Mouse (Mus musculus) large intestine, adult 2 months (tissue): ENCODE results near the gene Rnf115. TPM values are rescaled to one million over a fixed set of nuclear protein-coding genes. Genes with fewer than 3 reads are reported as not detected.
"Not testable (repeated sequence)": the region's sequence is repeated elsewhere in the genome, so short reads cannot be mapped to it uniquely, and the experiment has no call there.

Experiments used
- DNase-seq: peaks from one replicate; pipeline ENCODE4 v3.0.0-alpha.2; 2012; ENCODE audit warnings: low read depth, low spot score
- WGBS: fragments of 180-500 bp; shearing (Covaris S2); methylation state at CpG from one replicate; pipeline ENCODE4 v1.1.7; 2018; 5-methylcytosine and 5-hydroxymethylcytosine counted together
- polyA plus RNA-seq: library from polyadenylated mRNA; depleted of rRNA; stranded (reverse); fragments of >200 nt; gene quantifications from 2 replicates; pipeline ENCODE4 v1.2.3, GENCODE M21; 2012; rRNA removed

Gene Rnf115
- 21.2 and 30.1 TPM in 2 replicates for polyA plus RNA-seq

DNA sequence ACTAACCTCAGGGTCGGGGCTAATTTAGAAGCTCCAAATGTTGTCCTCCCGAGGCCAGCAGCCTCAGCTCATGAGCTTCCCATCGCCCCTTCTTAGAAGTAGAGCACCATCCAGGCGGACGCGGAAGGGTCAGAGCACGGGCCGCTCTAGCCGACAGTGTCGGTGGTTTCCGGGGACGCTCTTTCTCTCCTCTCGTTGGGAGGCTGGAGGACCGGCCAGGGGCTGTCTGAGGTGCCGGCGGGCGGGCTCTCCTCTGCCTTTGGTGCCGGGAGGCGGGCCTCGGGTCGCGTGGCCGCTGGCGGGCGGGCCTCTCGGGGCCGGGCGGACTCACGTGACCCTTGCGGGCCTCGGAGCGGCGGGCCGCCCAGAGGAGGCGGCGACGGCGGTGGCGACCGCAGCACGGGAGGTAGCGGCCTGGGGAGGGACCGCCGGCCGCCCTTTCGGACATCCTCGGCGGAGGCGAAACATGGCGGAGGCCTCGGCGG is at the start of gene Rnf115, which contains the start of gene Polr3c:
TSS of gene Rnf115 (plus strand) at position 322 of the 485 bp plus-strand sequence.
TSS of gene Polr3c (minus strand) at position 286 of the 485 bp plus-strand sequence.
- DNase-seq = peak; percentile 82
- under 1% methylated on average over 52 of the region's 52 CpGs for WGBS

- no peak for DNase-seq
- whole genome bisulfite sequencing = 82% methylated on average over 7 of the region's 7 CpGs
These were observed 49.0 kb upstream of the Rnf115 start for GRCm38 (mm10) chr3:96678456-96678855.

DNA sequence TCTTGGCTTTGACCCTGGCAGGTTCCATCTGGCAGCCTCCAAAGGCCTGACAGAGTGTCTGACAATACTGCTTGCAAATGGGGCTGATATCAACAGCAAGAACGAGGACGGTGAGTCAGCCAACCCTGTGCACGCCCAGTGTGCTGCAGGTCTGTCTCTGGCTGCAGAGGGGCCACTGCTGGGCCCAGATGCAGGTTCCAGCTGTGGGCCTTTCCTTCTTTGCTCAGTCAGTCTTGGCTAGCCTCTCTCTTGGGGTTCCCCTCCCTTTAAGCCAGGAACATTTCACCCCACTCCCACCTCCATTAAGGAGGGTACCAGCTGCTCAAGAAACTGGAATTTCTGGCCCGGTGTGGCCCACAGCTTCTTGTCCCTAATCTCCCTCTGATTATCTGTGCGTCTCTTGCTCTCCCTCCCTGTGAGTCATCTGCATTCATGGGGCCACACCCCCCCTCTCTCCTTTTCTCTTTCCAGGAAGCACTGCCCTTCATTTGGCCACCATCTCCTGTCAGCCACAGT is 48.2 kb upstream of the Rnf115 start:
- no peak for DNase-seq
- WGBS = 14% methylated on average over 5 of the region's 5 CpGs

DNA sequence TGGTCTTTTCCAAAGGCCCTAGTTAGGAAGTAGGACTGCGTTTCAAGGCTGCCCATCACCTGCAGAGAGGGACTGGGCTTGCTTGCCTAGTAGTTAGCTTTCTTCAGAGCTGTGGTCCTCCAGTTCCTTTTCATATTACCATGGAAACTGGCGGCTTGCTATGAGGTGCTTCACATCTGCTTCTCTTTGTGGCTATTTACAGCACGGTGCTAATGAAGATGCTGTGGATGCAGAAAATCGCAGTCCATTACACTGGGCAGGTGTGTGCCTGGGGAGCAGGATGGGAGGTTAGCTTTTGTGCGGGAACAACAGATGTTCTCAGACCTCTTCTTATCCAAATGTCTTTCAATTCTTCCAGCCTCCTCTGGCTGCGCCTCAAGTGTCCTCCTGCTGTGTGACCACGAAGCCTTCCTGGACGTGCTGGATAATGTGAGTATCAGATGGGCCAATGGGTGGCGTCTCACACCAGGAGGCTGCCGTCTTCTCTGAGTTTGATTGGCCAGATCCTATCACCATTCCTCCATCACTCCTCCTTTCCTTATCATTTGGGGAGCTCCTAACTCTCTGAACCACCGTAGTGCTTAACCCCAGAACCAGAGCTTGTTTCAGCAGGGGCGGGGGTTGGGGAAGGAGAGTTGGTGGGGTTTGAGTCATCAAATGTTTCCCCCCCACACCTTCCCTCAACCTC is 47.1 kb upstream of the Rnf115 start:
- WGBS = 72% methylated on average over 12 of the region's 12 CpGs
- DNase-seq = no peak

DNA sequence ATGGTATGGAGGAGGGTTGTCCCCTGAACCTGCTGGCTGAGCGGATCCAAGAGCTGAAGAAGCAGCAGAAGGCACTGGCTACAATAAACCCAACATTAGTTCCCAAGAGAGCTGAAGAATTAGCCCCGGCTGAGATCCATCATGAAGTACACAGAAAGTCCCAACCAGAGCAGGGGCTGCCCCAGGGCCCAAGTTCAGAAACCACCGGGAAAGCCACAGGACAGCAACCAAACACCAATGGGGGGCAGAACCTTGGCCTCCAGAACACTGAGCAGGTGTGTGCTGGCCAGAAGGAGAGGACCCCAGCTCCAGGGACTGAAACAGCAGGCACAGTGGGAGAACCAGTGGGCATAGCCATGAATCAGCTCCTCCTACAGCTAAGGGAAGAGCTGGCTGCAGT is 44.0 kb upstream of the Rnf115 start:
- 86% methylated on average over 3 of the region's 3 CpGs for WGBS
- DNase-seq = no peak

DNA sequence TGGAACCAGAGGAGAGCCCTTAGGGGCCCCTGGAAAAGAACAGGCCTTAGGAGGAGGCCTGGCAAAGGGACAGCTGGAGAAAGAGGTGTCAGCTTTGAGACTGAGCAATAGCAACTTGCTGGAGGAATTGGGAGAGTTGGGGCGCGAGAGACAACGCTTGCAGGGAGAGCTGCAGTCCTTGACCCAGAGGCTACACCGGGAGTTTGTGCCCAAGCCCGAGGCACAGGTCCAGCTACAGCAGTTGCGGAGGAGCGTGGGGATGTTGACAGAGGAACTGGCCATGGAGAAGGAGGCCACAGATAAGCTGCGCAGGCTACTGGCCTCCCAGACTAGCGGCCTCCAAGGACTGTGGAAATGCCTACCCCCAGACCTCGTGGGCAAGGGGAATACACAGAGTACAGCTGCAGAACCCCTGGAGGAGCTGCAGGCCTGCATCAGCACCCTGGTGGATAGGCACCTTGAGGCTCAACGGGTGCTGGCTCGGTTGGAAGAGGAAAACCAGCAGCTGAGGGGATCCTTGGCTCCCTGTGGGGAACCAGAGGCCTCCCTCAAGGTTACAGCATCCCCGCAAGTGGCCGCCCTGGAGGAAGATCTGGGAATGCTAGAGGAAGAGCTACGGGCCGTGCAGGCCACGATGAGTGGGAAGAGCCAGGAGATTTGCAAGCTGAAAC is 43.2 kb upstream of the Rnf115 start:
- 65% methylated on average over 17 of the region's 17 CpGs for WGBS
- no peak for DNase-seq

- no peak for DNase-seq
- 23% methylated on average over 28 of the region's 28 CpGs for WGBS
These were observed 42.7 kb upstream of the Rnf115 start for GRCm38 (mm10) chr3:96684822-96685156.

DNA sequence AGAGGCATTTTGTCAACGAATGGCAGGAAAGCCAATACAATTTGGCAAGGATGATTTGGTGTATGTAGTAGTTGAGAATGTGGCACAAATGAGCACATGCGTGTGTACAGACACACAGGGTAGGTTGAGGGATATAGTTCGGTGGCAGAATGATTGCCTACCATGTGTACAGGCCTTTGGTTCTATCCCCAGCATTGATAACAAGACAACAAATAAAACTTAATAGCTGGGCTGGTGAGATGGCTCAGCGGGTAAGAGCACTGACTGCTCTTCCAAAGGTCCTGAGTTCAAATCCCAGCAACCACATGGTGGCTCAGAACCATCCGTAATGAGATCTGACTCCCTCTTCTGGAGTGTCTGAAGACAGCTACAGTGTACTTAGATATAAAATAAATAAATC is 41.4 kb upstream of the Rnf115 start:
- WGBS = 91% methylated on average over 5 of the region's 5 CpGs
- not testable (repeated sequence) for DNase-seq

DNA sequence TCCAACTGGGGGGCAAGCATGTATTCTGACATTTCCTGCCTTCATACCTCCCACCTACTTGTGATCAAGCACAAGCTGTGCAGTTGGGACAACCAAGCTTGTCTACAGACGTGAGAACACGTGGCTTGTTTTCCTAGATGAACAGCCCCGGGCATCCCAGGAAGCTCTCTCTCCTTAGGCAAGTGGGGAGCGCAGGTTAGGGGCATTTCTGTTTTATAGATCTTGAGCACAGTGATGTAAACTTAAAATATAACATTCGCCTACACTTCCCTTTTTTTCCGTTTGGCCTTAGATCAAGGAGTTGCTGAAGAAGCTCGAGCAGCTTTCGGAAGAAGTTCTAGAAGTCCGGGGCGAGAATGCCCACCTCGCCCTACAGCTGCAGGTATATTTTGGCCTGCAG is 38.6 kb upstream of the Rnf115 start:
- DNase-seq = no peak
- 81% methylated on average over 11 of the region's 11 CpGs for WGBS

GRCm38 (mm10) chr3:96690298-96690697 is 37.2 kb upstream of the Rnf115 start:
- no peak for DNase-seq
- 55% methylated on average over 3 of the region's 3 CpGs for WGBS

GRCm38 (mm10) chr3:96692506-96692905 is 35.0 kb upstream of the Rnf115 start:
- DNase-seq = no peak
- 37% methylated on average over 3 of the region's 3 CpGs for WGBS

DNA sequence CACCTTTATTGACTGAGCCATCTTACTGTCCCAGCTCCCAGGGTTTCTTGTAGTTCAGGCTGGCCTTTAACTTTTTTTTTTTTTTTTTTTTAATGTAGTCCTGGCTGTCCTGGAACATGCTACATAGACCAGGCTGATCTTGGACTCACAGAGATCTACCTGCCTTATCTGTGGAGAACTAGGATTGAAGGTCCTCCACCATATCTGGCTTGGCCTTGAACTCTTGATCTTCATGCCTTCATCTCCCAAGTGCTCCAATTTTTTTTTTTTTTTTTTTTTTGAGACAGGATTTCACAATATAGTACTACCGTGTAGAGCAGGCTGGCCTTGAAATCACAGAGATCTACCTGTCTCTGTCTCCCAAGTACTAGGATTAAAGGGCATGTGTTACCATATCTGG is 33.9 kb upstream of the Rnf115 start:
- 41% methylated on average over 1 of the region's 1 CpGs for WGBS
- no peak for DNase-seq

DNA sequence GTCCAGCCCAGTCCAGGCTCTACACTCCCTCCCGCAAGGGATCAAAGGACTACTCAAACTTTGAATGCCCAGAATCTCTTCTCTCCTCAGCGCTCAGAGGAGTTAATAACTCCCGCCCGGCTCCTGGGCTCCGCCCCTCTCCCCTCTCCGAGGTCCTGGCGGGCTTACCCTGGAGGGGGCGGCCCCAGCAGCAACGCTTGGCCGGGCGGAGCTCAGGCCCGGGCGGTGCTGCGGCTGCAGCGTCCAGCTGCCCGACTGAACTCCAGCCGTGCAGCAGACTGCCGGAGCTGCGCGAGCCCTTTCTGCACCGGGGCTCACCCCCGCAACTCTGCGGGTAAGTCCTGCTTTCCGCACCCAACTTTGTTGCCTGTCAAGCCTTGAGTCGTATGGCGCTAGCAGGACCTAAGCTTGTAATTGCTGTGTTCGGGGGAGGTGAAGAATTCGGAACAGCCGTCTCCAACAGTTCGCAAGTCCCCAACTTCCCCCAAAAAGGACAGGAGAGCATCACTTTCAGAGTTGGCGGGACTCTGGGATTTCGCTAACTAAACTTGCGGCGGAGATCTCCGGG is 31.2 kb upstream of the Rnf115 start, which contains the start of gene Pias3:
TSS of gene Pias3 (plus strand) at position 187 of the 568 bp plus-strand sequence.
- under 1% methylated on average over 35 of the region's 35 CpGs for WGBS
- DNase-seq = no peak

GRCm38 (mm10) chr3:96696766-96697732 is 30.4 kb upstream of the Rnf115 start:
- WGBS = under 1% methylated on average over 83 of the region's 85 CpGs
- peak; percentile 57 for DNase-seq

GRCm38 (mm10) chr3:96698993-96699690 is 28.3 kb upstream of the Rnf115 start:
- 84% methylated on average over 19 of the region's 19 CpGs for WGBS
- no peak for DNase-seq

DNA sequence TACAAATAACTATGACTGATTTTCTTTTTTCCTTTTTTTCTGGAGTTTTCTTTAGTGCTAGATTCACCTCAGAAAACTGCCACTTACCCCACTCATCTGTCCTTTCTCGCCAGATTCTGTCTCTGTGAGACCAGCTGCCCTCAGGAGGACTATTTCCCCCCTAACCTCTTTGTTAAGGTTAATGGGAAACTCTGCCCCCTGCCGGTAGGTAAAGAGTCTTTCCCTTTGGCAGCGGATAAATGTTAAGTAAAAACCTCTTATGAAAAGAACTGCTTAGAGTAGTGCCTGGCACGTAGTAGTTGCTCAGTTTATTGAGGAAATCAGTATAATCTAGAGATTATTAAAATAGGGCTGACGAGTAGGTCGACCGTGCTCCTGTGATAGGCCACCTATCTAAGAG is 27.1 kb upstream of the Rnf115 start:
- DNase-seq = no peak
- WGBS = 50% methylated on average over 7 of the region's 7 CpGs

DNA sequence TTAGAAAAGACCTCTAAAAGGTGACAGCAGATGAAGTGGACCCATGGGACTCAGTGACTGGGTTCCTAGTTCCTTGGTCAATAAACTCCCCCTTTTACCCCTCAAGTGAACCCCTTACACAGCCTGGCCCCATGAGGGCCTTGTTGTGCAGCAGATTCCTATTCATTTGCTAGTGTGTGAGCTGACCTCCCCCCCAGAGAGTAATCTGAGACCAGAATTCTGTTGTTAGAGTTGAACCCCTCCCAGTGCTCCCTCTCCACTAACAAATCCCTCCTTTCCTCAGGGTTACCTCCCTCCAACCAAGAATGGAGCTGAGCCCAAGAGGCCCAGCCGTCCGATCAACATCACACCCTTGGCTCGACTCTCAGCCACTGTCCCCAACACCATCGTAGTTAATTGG is 26.5 kb upstream of the Rnf115 start:
- WGBS = 83% methylated on average over 4 of the region's 4 CpGs
- no peak for DNase-seq

DNA sequence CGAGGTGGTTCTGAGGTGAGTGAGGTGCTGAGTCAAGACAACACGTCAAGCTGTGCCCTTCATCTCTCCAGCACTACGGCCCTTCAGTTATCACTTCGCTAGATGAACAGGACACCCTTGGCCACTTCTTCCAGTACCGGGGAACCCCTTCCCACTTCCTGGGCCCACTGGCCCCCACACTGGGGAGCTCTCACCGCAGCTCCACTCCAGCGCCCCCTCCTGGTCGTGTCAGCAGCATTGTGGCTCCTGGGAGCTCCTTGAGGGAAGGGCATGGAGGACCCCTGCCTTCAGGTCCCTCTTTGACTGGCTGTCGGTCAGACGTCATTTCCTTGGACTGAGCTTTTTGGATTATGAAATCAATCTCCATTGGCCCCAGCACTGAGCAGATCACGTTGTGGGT is 22.7 kb upstream of the Rnf115 start:
- WGBS = 74% methylated on average over 11 of the region's 11 CpGs
- DNase-seq = no peak

DNA sequence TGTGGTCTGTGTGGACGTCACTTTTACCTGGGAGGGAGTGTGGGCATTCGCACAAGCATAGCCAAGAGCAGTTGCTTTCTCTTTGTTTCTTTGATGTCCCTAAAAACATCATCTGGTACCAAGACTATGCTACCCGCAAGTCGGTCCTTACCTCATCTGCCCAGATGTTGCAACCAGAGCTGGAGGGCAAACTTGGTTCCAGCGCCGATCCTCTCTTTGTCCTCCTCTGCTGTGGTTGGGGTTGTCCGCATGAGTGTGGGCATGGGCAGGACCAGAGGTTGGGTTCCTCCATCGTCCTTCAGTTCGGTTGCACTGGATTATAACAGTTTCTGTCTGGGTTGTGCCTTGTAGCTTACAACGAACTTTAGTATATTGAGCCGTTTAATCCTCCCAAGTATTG is 21.2 kb upstream of the Rnf115 start:
- 92% methylated on average over 11 of the region's 11 CpGs for WGBS
- DNase-seq = no peak
